Mouse (Mus musculus) midbrain, embryonic 12.5 days (tissue): ENCODE measurements at regions not wholly inside any gene's neighbourhood (a gene's known extent, or its start where the extent isn't known, plus 50 kb on each side); places are given as distances from the start of the nearest gene placed in this dataset.

ENCODE experiments used
- ATAC-seq: fragments of 200-750 bp; cut with Nextera tagmentation; 2 replicates; pipeline ENCODE4 v1.8.0; 2017; ENCODE audit warnings: low read depth, moderate TSS enrichment, moderate library complexity; ENCODE audit not compliant: low FRiP score
- H3K27ac ChIP-seq: fragments of 300-500 bp; sonication (generic); replicated peaks from 2 replicates; pipeline ENCODE4 v1.5.1; 2016; ENCODE audit warnings: mild to moderate bottlenecking
- H3K27me3 ChIP-seq: fragments of 300-500 bp; sonication (generic); 2 replicates; pipeline ENCODE4 v1.6.1; 2016; ENCODE audit warnings: mild to moderate bottlenecking
- H3K36me3 ChIP-seq: fragments of 300-500 bp; sonication (generic); 2 replicates; pipeline ENCODE4 v1.6.1; 2016
- H3K4me1 ChIP-seq: fragments of 300-500 bp; sonication (generic); 2 replicates; pipeline ENCODE4 v1.6.1; 2016
- H3K4me2 ChIP-seq: fragments of 300-500 bp; sonication (generic); replicated peaks from 2 replicates; pipeline ENCODE4 v1.6.1; 2016; ENCODE audit warnings: mild to moderate bottlenecking, moderate library complexity
- H3K4me3 ChIP-seq: fragments of 300-500 bp; sonication (generic); 2 replicates; pipeline ENCODE4 v1.5.1; 2016; ENCODE audit warnings: mild to moderate bottlenecking
- H3K9ac ChIP-seq: fragments of 300-500 bp; sonication (generic); replicated peaks from 2 replicates; pipeline ENCODE4 v1.6.1; 2016; ENCODE audit warnings: mild to moderate bottlenecking, moderate library complexity
- H3K9me3 ChIP-seq: fragments of 300-500 bp; sonication (generic); 2 replicates; pipeline ENCODE4 v1.6.1; 2016; ENCODE audit warnings: mild to moderate bottlenecking
- WGBS: fragments of 180-500 bp; shearing (Covaris S2); methylation state at CpG from one replicate; pipeline ENCODE4 v1.1.7; 2016; 5-methylcytosine and 5-hydroxymethylcytosine counted together

DNA sequence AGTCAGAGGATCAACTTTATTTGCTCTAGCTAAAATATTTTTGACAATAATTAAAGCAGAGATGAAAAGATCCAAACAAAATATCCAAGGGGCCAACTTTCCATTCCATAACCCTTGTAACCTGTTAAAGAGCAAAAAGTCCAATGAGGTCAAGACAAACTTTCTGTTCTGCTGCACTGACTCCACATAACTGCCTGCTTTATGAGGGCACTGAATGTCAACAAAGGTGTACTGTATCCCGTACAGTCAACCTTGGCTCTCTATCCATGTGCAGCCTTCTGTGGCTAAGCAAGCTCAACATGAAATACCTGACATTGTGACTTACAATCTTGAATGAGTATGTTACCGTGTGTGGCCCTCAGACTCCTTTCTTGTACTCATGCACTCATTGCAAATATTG lies 166.3 kb downstream of the Pfkfb3 start:
- Histone ChIP-seq H3K9ac (no peak overlapping the region), H3K27me3 (no peaks in the 10 kb centered on the region), H3K27ac (no peak overlapping the region), H3K4me1 (peaks cover 10% of the 10 kb centered on the region), H3K36me3 (no peaks in the 10 kb centered on the region), H3K4me3 (no peak overlapping the region), H3K9me3 (no peaks in the 10 kb centered on the region), H3K4me2 (no peak overlapping the region)
- WGBS = 86% methylated on average over 2 of the region's 2 CpGs
- ATAC-seq = no peak

DNA sequence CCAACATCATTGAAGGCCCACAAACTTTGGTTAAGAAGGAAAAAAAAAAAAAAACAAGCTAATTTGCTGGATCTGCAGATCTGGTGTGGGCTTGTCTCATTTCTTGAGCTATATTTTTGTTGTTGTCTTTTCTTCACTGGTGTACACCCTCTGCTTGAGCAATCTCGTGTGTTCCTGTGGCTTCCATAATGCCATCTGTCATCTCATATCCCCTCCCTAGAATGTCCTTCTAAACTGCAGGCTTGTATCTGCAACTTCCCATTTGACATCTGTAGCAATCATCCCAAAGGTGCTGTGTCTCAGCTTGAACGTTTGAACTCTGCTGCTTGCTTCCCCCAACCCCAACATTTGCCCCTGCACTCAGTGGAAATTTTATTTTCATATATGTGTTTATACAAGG lies 170.1 kb downstream of the Pfkfb3 start:
- 72% methylated on average over 2 of the region's 2 CpGs for WGBS

DNA sequence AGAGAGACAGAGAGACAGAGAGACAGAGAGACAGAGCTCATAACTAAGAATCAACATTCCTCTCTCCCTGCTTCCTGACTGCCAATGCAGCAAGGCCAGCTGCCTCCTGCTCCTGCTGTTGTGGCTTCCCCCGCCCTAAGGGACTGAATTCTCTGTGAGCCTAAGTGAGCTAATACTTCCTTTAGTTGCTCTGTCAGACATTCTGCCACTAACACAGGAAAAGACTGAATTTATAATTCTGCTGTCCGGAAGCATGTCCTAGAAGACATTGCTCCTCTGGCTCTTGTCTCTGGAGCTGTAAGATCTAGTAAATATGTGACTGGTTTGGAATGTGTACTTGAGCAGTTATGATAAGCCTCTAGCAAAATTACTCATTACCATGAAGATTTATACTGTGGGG lies 176.7 kb downstream of the Pfkfb3 start:
- Histone ChIP-seq H3K36me3 (no peaks in the 10 kb centered on the region), H3K4me3 (no peak overlapping the region), H3K9ac (no peak overlapping the region), H3K27me3 (no peaks in the 10 kb centered on the region), H3K4me1 (no peaks in the 10 kb centered on the region), H3K27ac (no peak overlapping the region), H3K9me3 (no peaks in the 10 kb centered on the region), H3K4me2 (no peak overlapping the region)
- ATAC-seq = no peak
- 90% methylated on average over 2 of the region's 2 CpGs for WGBS

More for the DNA sequence above, 170.1 kb downstream of the Pfkfb3 start:
- H3K9me3 ChIP-seq = no peaks in the 10 kb centered on the region
- H3K4me2 ChIP-seq = no peak overlapping the region
- no peak overlapping the region for H3K9ac ChIP-seq
- no peak overlapping the region for H3K4me3 ChIP-seq
- H3K27me3 ChIP-seq = no peaks in the 10 kb centered on the region
- ATAC-seq = no peak
- no peaks in the 10 kb centered on the region for H3K36me3 ChIP-seq
- no peak overlapping the region for H3K27ac ChIP-seq
- H3K4me1 ChIP-seq = no peaks in the 10 kb centered on the region

DNA sequence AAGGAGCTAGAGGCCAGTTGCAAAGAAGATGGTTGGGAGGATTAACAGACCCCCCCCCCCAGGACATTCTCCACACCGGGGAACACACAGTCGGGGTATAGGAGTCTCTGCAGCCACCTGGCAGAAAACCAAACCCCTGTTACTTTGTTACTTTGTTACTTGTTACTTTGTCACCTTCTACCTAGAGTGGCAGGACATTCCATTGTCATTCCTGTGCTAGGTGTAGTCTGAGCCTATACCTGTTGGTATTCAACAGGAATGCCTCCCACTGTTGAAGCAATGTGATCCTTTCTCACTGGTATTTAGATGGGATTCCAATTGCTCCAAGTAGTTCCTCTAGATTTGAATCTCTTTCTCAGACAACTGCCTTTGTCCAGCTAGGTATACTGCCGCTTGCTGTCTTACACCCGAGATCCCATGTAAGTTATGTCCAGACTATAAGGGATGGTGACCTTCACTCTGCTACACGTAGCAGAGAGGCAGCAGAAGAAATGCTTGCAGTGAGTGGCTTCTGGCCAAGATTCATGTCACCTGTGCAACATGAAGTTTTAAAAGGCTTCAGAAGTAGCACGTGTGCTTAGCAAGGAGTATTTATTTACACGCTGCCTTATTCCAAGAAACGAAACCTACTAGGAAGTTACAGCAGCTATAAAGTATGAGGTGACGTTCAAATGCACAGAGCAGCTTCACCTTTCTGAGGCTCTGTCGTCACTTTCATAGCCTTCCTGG lies 178.0 kb downstream of the Pfkfb3 start:
- Histone ChIP-seq H3K9me3 (no peaks in the 10 kb centered on the region), H3K9ac (no peak overlapping the region), H3K36me3 (no peaks in the 10 kb centered on the region), H3K4me2 (no peak overlapping the region), H3K27me3 (no peaks in the 10 kb centered on the region), H3K4me1 (no peaks in the 10 kb centered on the region), H3K4me3 (no peak overlapping the region), H3K27ac (no peak overlapping the region)
- no peak for ATAC-seq
- 79% methylated on average over 10 of the region's 10 CpGs for WGBS

DNA sequence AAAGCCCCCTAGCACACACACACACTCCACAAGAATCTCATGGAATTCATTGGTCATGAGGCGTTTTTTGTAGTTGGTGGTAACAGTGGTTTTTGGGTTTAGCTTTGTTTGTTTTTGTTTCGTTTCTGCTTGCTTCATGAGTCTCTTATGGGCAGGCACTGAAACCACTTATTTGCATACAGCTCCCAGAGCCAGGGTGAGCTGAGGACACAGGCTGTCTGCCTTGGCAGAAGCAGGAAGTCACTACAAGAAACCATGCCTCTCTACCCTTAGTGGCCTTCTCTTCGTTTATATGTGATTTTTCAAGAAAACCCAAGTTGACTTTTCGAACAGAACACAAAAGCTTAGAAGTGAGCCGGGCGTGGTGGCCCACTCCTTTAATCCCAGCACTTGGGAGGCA lies 178.8 kb downstream of the Pfkfb3 start:
- H3K4me3 ChIP-seq = no peak overlapping the region
- no peaks in the 10 kb centered on the region for H3K27me3 ChIP-seq
- H3K4me2 ChIP-seq = no peak overlapping the region
- no peaks in the 10 kb centered on the region for H3K9me3 ChIP-seq
- no peak overlapping the region for H3K27ac ChIP-seq
- WGBS = 68% methylated on average over 6 of the region's 6 CpGs
- no peak overlapping the region for H3K9ac ChIP-seq
- no peaks in the 10 kb centered on the region for H3K4me1 ChIP-seq
- H3K36me3 ChIP-seq = no peaks in the 10 kb centered on the region
- ATAC-seq = no peak

DNA sequence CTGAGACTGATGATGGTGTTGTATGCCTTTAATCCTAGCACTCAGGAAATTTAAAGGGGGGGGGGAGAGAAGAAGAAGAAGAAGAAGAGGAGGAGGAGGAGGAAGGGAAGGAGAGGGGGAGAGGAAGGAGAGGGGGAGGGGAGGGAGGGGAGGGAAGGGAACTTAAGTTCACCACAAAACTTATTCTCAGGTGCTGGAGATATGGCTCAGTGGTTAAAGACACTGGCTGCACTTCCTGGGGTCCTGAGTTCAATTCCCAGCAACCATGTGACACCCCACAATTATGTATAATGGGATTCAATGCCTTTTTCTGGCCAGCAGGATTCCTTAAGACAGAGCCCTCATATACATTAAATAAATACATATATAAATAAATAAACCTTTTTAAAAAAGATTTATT lies 183.6 kb downstream of the Pfkfb3 start:
- no peak overlapping the region for H3K27ac ChIP-seq
- no peaks in the 10 kb centered on the region for H3K36me3 ChIP-seq
- H3K4me3 ChIP-seq = no peak overlapping the region
- H3K27me3 ChIP-seq = no peaks in the 10 kb centered on the region
- H3K4me2 ChIP-seq = no peak overlapping the region
- no peak overlapping the region for H3K9ac ChIP-seq
- H3K4me1 ChIP-seq = no peaks in the 10 kb centered on the region
- H3K9me3 ChIP-seq = no peaks in the 10 kb centered on the region
- no peak for ATAC-seq

DNA sequence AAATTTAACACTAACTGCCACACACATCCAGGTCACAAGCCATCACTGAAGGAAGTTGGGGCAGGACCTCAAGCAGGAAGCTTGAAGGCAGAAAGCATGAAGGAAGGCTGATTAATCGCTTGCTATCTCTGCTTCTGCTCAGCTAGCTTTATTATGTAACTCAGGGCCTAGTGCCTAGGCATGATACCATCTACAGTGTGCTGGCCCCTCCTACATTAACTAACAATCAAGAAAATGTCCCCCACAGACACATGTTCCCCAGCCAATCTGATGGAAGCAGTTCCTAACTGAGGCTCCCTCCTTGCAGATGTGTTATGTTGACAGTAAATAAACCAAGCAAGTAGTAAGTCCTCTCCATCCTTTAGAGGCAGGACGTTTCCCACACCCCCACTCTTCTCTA lies 186.6 kb downstream of the Pfkfb3 start:
- H3K4me1 ChIP-seq = peaks cover 7% of the 10 kb centered on the region; the same call in 1 of the 2 replicates
- no peaks in the 10 kb centered on the region for H3K27me3 ChIP-seq
- H3K9me3 ChIP-seq = no peaks in the 10 kb centered on the region
- 87% methylated on average over 2 of the region's 2 CpGs for WGBS
- H3K4me2 ChIP-seq = no peak overlapping the region
- no peak overlapping the region for H3K4me3 ChIP-seq
- H3K9ac ChIP-seq = no peak overlapping the region
- ATAC-seq = no peak
- H3K36me3 ChIP-seq = no peaks in the 10 kb centered on the region
- H3K27ac ChIP-seq = no peak overlapping the region

DNA sequence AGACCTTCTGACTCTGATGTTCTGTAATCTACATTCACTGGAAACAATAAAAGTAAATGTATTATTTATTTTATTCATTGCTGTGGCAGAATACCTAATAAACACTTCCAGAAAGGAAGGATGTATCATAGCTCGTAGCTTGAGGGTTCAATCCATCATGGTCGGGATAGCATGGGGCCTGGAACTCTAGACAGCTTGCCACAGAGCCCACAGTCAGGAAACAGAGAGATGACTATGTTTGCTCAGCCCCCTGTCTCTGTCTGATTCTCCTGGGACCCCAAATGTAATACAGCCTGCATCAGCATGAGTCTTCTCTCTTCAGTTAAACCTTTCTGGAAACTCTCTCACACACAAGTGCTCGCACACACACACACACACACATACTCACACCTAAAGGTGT lies 188.1 kb downstream of the Pfkfb3 start:
- Histone ChIP-seq H3K27me3 (no peaks in the 10 kb centered on the region), H3K4me1 (peaks cover 10% of the 10 kb centered on the region; the same call in 1 of the 2 replicates), H3K4me2 (no peak overlapping the region), H3K4me3 (no peak overlapping the region), H3K9me3 (no peaks in the 10 kb centered on the region), H3K36me3 (no peaks in the 10 kb centered on the region), H3K9ac (no peak overlapping the region), H3K27ac (no peak overlapping the region)
- 90% methylated on average over 3 of the region's 3 CpGs for WGBS
- ATAC-seq = no peak

DNA sequence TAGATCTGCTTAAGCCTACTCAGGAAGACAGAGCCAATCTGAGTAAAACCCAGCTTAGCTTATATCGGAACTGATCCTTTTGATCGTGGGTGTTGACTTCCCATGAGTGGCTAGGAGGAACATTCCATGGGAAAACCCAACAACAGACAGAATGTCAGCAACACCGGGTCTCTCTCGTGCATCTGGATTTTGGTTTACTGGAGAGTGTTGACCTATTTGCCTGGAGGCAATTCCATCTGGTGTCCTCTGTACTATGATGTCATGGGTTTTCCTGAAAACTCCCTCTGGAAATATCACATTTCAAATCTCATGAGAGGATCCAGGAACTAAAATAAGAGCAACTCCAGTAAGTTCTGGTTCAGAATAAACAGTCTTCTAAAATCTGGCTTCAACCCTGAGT lies 188.5 kb downstream of the Pfkfb3 start:
- no peak for ATAC-seq
- WGBS = 77% methylated on average over 4 of the region's 4 CpGs
- H3K4me1 ChIP-seq = peaks cover 10% of the 10 kb centered on the region; the same call in 1 of the 2 replicates
- no peaks in the 10 kb centered on the region for H3K36me3 ChIP-seq
- H3K4me3 ChIP-seq = no peak overlapping the region
- H3K27ac ChIP-seq = no peak overlapping the region
- no peak overlapping the region for H3K9ac ChIP-seq
- H3K9me3 ChIP-seq = no peaks in the 10 kb centered on the region
- no peak overlapping the region for H3K4me2 ChIP-seq
- no peaks in the 10 kb centered on the region for H3K27me3 ChIP-seq

DNA sequence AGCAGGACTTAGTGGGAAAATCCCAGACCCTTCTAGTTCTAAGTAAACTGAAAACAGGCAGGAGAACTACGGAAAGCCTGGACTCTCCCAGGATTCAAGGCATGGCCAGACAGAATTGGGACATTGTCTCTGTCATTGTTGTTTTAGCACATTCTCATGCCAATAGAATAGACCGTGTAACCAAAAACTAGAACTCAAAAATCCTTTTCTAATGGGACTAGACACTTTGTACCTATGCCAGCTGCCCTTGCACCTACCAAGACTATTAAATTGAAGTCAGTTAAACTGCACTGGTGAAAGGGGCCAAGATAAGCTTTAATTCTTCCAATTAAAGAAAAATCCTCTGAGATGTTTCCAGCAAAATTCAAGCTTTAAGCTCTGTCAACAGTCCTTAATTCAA lies 189.8 kb downstream of the Pfkfb3 start:
- H3K27ac ChIP-seq = no peak overlapping the region
- H3K4me2 ChIP-seq = no peak overlapping the region
- no peak for ATAC-seq
- 84% methylated on average over 2 of the region's 2 CpGs for WGBS
- H3K36me3 ChIP-seq = no peaks in the 10 kb centered on the region
- no peak overlapping the region for H3K9ac ChIP-seq
- H3K27me3 ChIP-seq = no peaks in the 10 kb centered on the region
- H3K4me1 ChIP-seq = peaks cover 10% of the 10 kb centered on the region; the same call in 1 of the 2 replicates
- H3K4me3 ChIP-seq = no peak overlapping the region
- H3K9me3 ChIP-seq = no peaks in the 10 kb centered on the region

DNA sequence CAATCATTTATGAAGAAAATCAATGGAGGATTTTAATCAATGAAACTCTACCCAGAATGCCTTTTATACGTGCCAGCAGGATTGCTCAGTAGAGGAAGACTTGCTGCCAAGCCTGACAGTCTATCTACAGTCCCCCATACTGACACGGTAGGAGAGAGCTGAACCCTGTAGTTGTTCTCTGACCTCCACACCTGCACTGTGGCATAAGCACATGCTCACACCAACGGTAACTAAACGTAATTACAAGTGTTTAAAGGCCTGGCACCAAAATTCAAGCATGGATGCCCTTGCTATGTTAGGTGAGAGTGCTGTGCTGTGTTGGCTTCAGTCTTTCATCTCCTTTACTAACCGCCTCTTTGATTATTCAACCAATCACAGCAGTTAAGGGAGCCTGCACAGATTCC lies 190.8 kb downstream of the Pfkfb3 start:
- WGBS = 84% methylated on average over 5 of the region's 5 CpGs
- no peak overlapping the region for H3K4me2 ChIP-seq
- ATAC-seq = peak; percentile 30; the same call in 1 of the 2 replicates
- H3K36me3 ChIP-seq = no peaks in the 10 kb centered on the region
- H3K27ac ChIP-seq = no peak overlapping the region
- peaks cover 10% of the 10 kb centered on the region; the same call in 1 of the 2 replicates for H3K4me1 ChIP-seq
- no peaks in the 10 kb centered on the region for H3K27me3 ChIP-seq
- no peak overlapping the region for H3K9ac ChIP-seq
- H3K4me3 ChIP-seq = no peak overlapping the region
- no peaks in the 10 kb centered on the region for H3K9me3 ChIP-seq

DNA sequence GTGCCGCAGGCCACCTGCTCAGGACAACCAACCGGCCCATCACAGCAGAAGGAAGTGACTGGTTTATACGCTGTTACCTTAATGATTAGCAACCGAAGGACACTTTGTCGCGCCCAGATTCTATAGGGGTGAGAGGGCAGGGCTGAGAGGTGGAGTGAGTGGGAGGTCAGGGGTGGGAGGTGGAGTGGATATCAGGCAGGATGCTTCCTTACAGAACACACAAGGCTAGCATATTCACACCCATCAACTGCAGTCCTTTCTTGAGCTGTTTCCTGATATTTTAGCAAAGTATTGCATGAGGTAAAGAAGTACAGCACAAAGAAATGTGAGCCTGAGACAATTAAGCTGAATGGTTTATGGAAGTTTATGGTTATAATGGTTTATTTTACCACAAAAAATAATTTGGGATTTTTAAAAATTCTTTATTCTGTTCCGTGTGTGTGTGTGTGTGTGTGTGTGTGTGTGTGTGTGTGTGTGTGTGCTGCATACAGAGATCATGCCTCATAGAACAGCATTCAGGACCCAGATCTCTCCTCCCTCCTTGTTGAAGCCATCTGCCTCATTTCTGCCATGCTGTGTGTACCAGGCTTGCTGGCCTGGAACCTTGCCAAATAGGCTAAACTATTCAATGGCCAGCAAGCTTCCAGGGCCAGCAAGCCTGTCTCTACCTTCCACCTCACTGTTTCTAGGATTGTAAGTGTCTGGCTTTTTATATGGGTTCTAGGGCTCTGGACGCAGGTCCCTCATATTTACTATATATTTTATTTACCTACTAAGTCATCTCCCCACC lies 190.5 kb downstream of the Prkcq start:
- no peaks in the 10 kb centered on the region for H3K27me3 ChIP-seq
- H3K4me2 ChIP-seq = no peak overlapping the region
- ATAC-seq = peak; percentile 60
- H3K4me1 ChIP-seq = peaks cover 10% of the 10 kb centered on the region; the same call in 1 of the 2 replicates
- H3K9me3 ChIP-seq = no peaks in the 10 kb centered on the region
- H3K9ac ChIP-seq = no peak overlapping the region
- 85% methylated on average over 8 of the region's 8 CpGs for WGBS
- no peaks in the 10 kb centered on the region for H3K36me3 ChIP-seq
- H3K27ac ChIP-seq = no peak overlapping the region
- H3K4me3 ChIP-seq = no peak overlapping the region
